Mouse (Mus musculus) cortical plate, adult 2 months (tissue): ENCODE measurements around the gene B9d2.

Source experiments
- CTCF ChIP-seq: fragments of 200-500 bp; IDR thresholded peaks from 2 replicates; pipeline ENCODE4 v1.5.1; 2011; ENCODE audit warnings: mild to moderate bottlenecking, control low read depth, low read length; ENCODE audit not compliant: insufficient read depth; ENCODE audit errors: extremely low read depth
- POLR2A ChIP-seq: fragments of 200-500 bp; IDR thresholded peaks from 2 replicates; pipeline ENCODE4 v1.6.1; 2011; ENCODE audit warnings: mild to moderate bottlenecking, low read length, control low read depth; ENCODE audit not compliant: insufficient read depth; ENCODE audit errors: extremely low read depth

DNA sequence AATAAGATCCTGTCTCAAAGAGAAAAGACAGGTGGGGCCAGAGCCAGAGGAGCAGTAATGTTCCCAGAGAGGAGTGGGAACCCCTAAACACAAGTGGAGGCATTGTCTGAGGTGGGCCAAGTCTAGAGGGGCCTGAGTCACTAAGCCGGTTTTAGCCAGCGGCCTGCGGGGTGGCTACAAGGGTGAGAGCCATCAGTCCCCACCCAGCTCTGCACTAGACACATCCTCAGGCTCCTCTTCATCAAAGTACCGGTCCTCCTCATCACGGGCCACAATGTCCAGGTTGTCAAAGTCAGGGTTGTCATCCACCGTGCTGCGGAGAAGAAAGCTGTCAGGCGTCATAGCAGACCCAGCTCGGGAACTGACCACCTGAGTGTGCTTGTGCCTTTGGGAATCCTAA is 32.2 kb downstream of the B9d2 start:
- TF ChIP-seq POLR2A = no peak
- TF ChIP-seq CTCF = no peak
